Comparison of ENCODE assay signal across 7 mouse cellular contexts in genomic region chr19:23893093-23893889, GRCm38 (mm10).
DNase-seq lines count a peak whose midpoint lies in the region; ATAC-seq lines count a peak whose summit lies in the region.

No protein-coding gene starts in this region.

- H3K36me3 ChIP-seq in embryonic facial prominence, embryonic 13.5 days, result no peaks in the 10 kb centered on the region
- H3K36me3 ChIP-seq in limb, embryonic 13.5 days, result no peaks in the 10 kb centered on the region
- H3K36me3 ChIP-seq in midbrain, embryonic 15.5 days (replicated peaks), result peaks cover 15% of the 10 kb centered on the region; the same call in 1 of the 2 replicates

- peaks cover 56% of the 10 kb centered on the region for H3K27me3 ChIP-seq in embryonic facial prominence, embryonic 13.5 days
- peaks cover 74% of the 10 kb centered on the region for H3K27me3 ChIP-seq in limb, embryonic 13.5 days
- peaks cover 18% of the 10 kb centered on the region for H3K27me3 ChIP-seq in midbrain, embryonic 15.5 days (replicated peaks)

- ATAC-seq in embryonic facial prominence, embryonic 13.5 days (ENCODE audit: insufficient number of reproducible peaks, insufficient read depth, low FRiP score, low TSS enrichment, low read depth), result peak; percentile 82; the same call in 1 of the 2 replicates
- peak; percentile 80 for ATAC-seq in limb, embryonic 13.5 days (ENCODE audit: low FRiP score, low read depth)
- ATAC-seq in midbrain, embryonic 15.5 days (replicated peaks), result peak; percentile 79

- no peaks in the 10 kb centered on the region for H3K9me3 ChIP-seq in embryonic facial prominence, embryonic 13.5 days
- no peaks in the 10 kb centered on the region for H3K9me3 ChIP-seq in limb, embryonic 13.5 days
- H3K9me3 ChIP-seq in midbrain, embryonic 15.5 days, result no peaks in the 10 kb centered on the region

- DNase-seq in adrenal gland, postnatal 25 days, result peak; percentile 34
- DNase-seq in heart, adult 8-10 months (ENCODE audit: low spot score), result peak; percentile 3
- peak; percentile 2 for DNase-seq in kidney, adult 9 months
- peak; percentile 78 for DNase-seq in testis, postnatal 10 days (ENCODE audit: low spot score)

- H3K9ac ChIP-seq in embryonic facial prominence, embryonic 13.5 days, result peak overlapping the region; percentile 54; the same call in 1 of the 2 replicates
- H3K9ac ChIP-seq in limb, embryonic 13.5 days, result peak overlapping the region; percentile 53
- no peak overlapping the region; the same call in 1 of the 2 replicates for H3K9ac ChIP-seq in midbrain, embryonic 15.5 days

- H3K27ac ChIP-seq in embryonic facial prominence, embryonic 13.5 days, result no peak overlapping the region
- no peak overlapping the region for H3K27ac ChIP-seq in limb, embryonic 13.5 days
- H3K27ac ChIP-seq in midbrain, embryonic 15.5 days, result no peak overlapping the region

- H3K4me2 ChIP-seq in embryonic facial prominence, embryonic 13.5 days, result peak overlapping the region; percentile 68
- peak overlapping the region; percentile 71 for H3K4me2 ChIP-seq in limb, embryonic 13.5 days (replicated peaks)
- H3K4me2 ChIP-seq in midbrain, embryonic 15.5 days, result peak overlapping the region; percentile 53

- peak overlapping the region; percentile 46 for H3K4me3 ChIP-seq in embryonic facial prominence, embryonic 13.5 days
- peak overlapping the region; percentile 48 for H3K4me3 ChIP-seq in limb, embryonic 13.5 days
- peak overlapping the region; percentile 36 for H3K4me3 ChIP-seq in midbrain, embryonic 15.5 days

- peaks cover 8% of the 10 kb centered on the region; the same call in 1 of the 2 replicates for H3K4me1 ChIP-seq in embryonic facial prominence, embryonic 13.5 days
- H3K4me1 ChIP-seq in limb, embryonic 13.5 days, result peaks cover 9% of the 10 kb centered on the region; the same call in 1 of the 2 replicates
- H3K4me1 ChIP-seq in midbrain, embryonic 15.5 days, result peaks cover 16% of the 10 kb centered on the region

- 18% methylated on average over 110 of the region's 110 CpGs for WGBS in embryonic facial prominence, embryonic 13.5 days
- 18% methylated on average over 100 of the region's 110 CpGs for WGBS in limb, embryonic 13.5 days
- WGBS in midbrain, embryonic 15.5 days, result 19% methylated on average over 109 of the region's 110 CpGs

Comparison
In these comparisons a context has a peak if more than half of its experiments do, and no peak if none do; other contexts are left out.
1. DNase-seq: peak in every context shown above with its lines; median percentile 78 in testis, postnatal 10 days; 34 in adrenal gland, postnatal 25 days; 3 in heart, adult 8-10 months; 2 in kidney, adult 9 months.